Mouse (Mus musculus) liver, embryonic 16.5 days (tissue): ENCODE measurements around the gene Olfr331. TPM values are rescaled to one million over a fixed set of nuclear protein-coding genes. Genes with fewer than 3 reads are reported as not detected.

Experiments
- ATAC-seq: fragments of 200-750 bp; cut with Nextera tagmentation; 2 replicates; pipeline ENCODE4 v1.8.0; 2017; ENCODE audit warnings: low read depth, mild to moderate bottlenecking, moderate number of reproducible peaks, moderate library complexity
- H3K27ac ChIP-seq: fragments of 300-500 bp; sonication (generic); 2 replicates; pipeline ENCODE4 v1.5.1; 2014; ENCODE audit warnings: mild to moderate bottlenecking, low read length
- H3K27me3 ChIP-seq: fragments of 300-500 bp; sonication (generic); 2 replicates; pipeline ENCODE4 v1.6.1; 2014; ENCODE audit warnings: low read depth, low read length, mixed read lengths; ENCODE audit not compliant: control insufficient read depth, insufficient read depth
- H3K36me3 ChIP-seq: fragments of 300-500 bp; sonication (generic); 2 replicates; pipeline ENCODE4 v1.6.1; 2014; ENCODE audit warnings: mild to moderate bottlenecking; ENCODE audit not compliant: control insufficient read depth, insufficient read depth
- H3K4me1 ChIP-seq: fragments of 300-500 bp; sonication (generic); 2 replicates; pipeline ENCODE4 v1.6.1; 2014; ENCODE audit warnings: low read depth, low read length, mixed read lengths; ENCODE audit not compliant: control insufficient read depth
- H3K4me2 ChIP-seq: fragments of 300-500 bp; sonication (generic); 2 replicates; pipeline ENCODE4 v1.6.1; 2014; ENCODE audit warnings: low read depth, low read length, mixed read lengths
- H3K4me3 ChIP-seq: fragments of 300-500 bp; sonication (generic); 2 replicates; pipeline ENCODE4 v1.5.1; 2014; ENCODE audit warnings: low read depth, mild to moderate bottlenecking, low read length
- H3K9ac ChIP-seq: fragments of 300-500 bp; sonication (generic); 2 replicates; pipeline ENCODE4 v1.6.1; 2014; ENCODE audit warnings: low read depth, low read length
- H3K9me3 ChIP-seq: fragments of 300-500 bp; sonication (generic); replicated peaks from 2 replicates; pipeline ENCODE4 v1.6.1; 2016; ENCODE audit warnings: low read length; ENCODE audit not compliant: control insufficient read depth
- WGBS: fragments of 180-500 bp; shearing (Covaris S2); extraction: QIAGEN DNeasy Blood & Tissue Kit; methylation state at CpG from one replicate; pipeline ENCODE4 v1.1.7; 2014; ENCODE audit not compliant: insufficient replicate concordance; 5-methylcytosine and 5-hydroxymethylcytosine counted together
- polyA plus RNA-seq: library from polyadenylated mRNA; unstranded; fragments of >200 nt; fragmentation: Nextera tagmentation; extraction: Ambion mirVana; gene quantifications from 2 replicates; pipeline ENCODE4 v1.2.1, GENCODE M21; 2015

Gene Olfr331
- polyA plus RNA-seq, 1 experiment from 2014 or later: not detected

DNA sequence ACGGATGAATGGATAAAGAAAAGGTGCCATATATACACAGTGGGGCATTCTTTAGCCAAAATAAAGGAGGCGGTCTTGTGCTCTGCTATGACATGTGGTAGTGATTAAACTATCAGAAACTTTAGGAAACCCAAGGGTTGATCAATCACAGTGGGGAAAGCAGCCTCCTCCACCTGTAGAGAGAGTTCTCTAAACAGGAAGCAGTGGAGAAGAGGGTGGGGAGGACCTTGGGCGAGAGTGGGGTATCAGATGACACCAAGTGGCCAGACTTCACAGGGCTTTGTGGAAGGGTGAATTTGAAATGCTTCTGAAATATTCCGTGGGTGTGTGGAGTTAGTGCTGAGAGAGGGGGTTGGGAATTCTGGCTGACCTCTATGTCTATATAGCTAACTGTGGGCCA lies 48.8 kb downstream of the Olfr331 start:
- Histone ChIP-seq H3K4me3 (no peak overlapping the region), H3K4me1 (no peaks in the 10 kb centered on the region), H3K4me2 (no peak overlapping the region), H3K27ac (no peak overlapping the region), H3K9me3 (no peaks in the 10 kb centered on the region), H3K27me3 (no peaks in the 10 kb centered on the region), H3K9ac (no peak overlapping the region), H3K36me3 (no peaks in the 10 kb centered on the region)
- 42% methylated on average over 4 of the region's 4 CpGs for WGBS
- ATAC-seq: no peak

GRCm38 (mm10) chr11:58452759-58453158 lies 49.6 kb downstream of the Olfr331 start, which contains the start of gene Lypd9:
Gene Lypd9 (minus strand): TSS chr11:58452923.
- Histone ChIP-seq H3K4me1 (no peaks in the 10 kb centered on the region), H3K4me2 (no peak within 1 kb of the TSS), H3K27me3 (no peaks in the 10 kb centered on the region), H3K36me3 (no peaks in the 10 kb centered on the region), H3K9ac (no peak within 1 kb of the TSS), H3K9me3 (no peaks in the 10 kb centered on the region), H3K27ac (no peak within 1 kb of the TSS), H3K4me3 (no peak within 1 kb of the TSS)
- ATAC-seq: no peak
- WGBS: 83% methylated on average over 9 of the region's 9 CpGs

Other genes starting within 250 kb of the Olfr331 start
- 2.5 and 3.2 TPM in 2 replicates for gene 4930438A08Rik, start 227.8 kb downstream of the Olfr331 start, polyA plus RNA-seq
- 9.8 and 10.1 TPM in 2 replicates for gene Zfp692, start 195.5 kb downstream of the Olfr331 start, polyA plus RNA-seq
- 33.8 and 36.6 TPM in 2 replicates for gene Zfp672, start 172.2 kb downstream of the Olfr331 start, polyA plus RNA-seq
- gene Sh3bp5l, start 171.8 kb downstream of the Olfr331 start, polyA plus RNA-seq: 16.8 and 17.0 TPM in 2 replicates
- gene Lypd8, start 123.5 kb downstream of the Olfr331 start, polyA plus RNA-seq: 0.16 and 12.0 TPM in 2 replicates
- not detected in 2 replicates for gene 1810065E05Rik, start 81.5 kb downstream of the Olfr331 start, polyA plus RNA-seq
- gene Gm12253, start 70.0 kb downstream of the Olfr331 start, polyA plus RNA-seq: not detected in 2 replicates
- gene Lypd9, start 49.6 kb downstream of the Olfr331 start, polyA plus RNA-seq: not detected in 2 replicates
- gene Olfr30, start 40.3 kb downstream of the Olfr331 start, polyA plus RNA-seq: not detected in 2 replicates
- not detected in 2 replicates for gene Olfr332, start 10.0 kb downstream of the Olfr331 start, polyA plus RNA-seq
- gene Olfr330, start 32.3 kb upstream of the Olfr331 start, polyA plus RNA-seq: not detected in 2 replicates
- gene Olfr329-ps, start 43.9 kb upstream of the Olfr331 start, polyA plus RNA-seq: not detected in 2 replicates
- not detected in 2 replicates for gene Olfr328, start 53.1 kb upstream of the Olfr331 start, polyA plus RNA-seq
- gene Olfr224, start 68.0 kb upstream of the Olfr331 start, polyA plus RNA-seq: not detected in 2 replicates
- gene Olfr325, start 75.2 kb upstream of the Olfr331 start, polyA plus RNA-seq: not detected in 2 replicates
- not detected in 2 replicates for gene Olfr324, start 92.5 kb upstream of the Olfr331 start, polyA plus RNA-seq
- not detected in 2 replicates for gene 2210407C18Rik, start 113.5 kb upstream of the Olfr331 start, polyA plus RNA-seq
- not detected in 2 replicates for gene Olfr323, start 127.9 kb upstream of the Olfr331 start, polyA plus RNA-seq
- gene Trim58, start 137.9 kb upstream of the Olfr331 start, polyA plus RNA-seq: 12.7 and 15.7 TPM in 2 replicates
- gene Olfr322, start 156.2 kb upstream of the Olfr331 start, polyA plus RNA-seq: 0.08 TPM in 1 of 2 replicates, not detected in the other
- gene Olfr320, start 178.5 kb upstream of the Olfr331 start, polyA plus RNA-seq: not detected in 2 replicates
- gene Olfr319, start 196.6 kb upstream of the Olfr331 start, polyA plus RNA-seq: not detected in 2 replicates
- not detected in 2 replicates for gene Olfr318, start 221.4 kb upstream of the Olfr331 start, polyA plus RNA-seq
- not detected in 2 replicates for gene Olfr317, start 236.6 kb upstream of the Olfr331 start, polyA plus RNA-seq